Mouse (Mus musculus): ENCODE data around the gene Usp43. TPM values are rescaled to one million over a fixed set of nuclear protein-coding genes. Genes with fewer than 3 reads are reported as not detected.

Usp43 gene
- polyA plus RNA-seq, 1 experiment from 2014 or later, result 1.9 TPM

GRCm38 (mm10) chr11:67932156-67932555 lies 10.2 kb upstream of the Usp43 start:
- H3K9me3 ChIP-seq (ENCODE audit: low read length), result 0 out of 2 replicates have a peak, but pooled peaks cover 3% of the 10 kb centered on the region
- no peaks in the 10 kb centered on the region for H3K4me1 ChIP-seq (ENCODE audit: insufficient read depth, low read length)
- no peaks in the 10 kb centered on the region for H3K36me3 ChIP-seq (ENCODE audit: insufficient read depth, low read length)
- H3K4me3 ChIP-seq (ENCODE audit: low read length), result no peak overlapping the region
- ATAC-seq (ENCODE audit: low FRiP score, low TSS enrichment), result no peak
- 92% methylated on average over 3 of the region's 3 CpGs for WGBS
- no peak overlapping the region for H3K27ac ChIP-seq (ENCODE audit: low read length)
- no peaks in the 10 kb centered on the region for H3K27me3 ChIP-seq (ENCODE audit: insufficient read depth, low read length)
- H3K4me2 ChIP-seq (replicated peaks; ENCODE audit: low read depth, low read length), result no peak overlapping the region
- H3K9ac ChIP-seq (replicated peaks; ENCODE audit: low read length), result no peak overlapping the region

GRCm38 (mm10) chr11:67926348-67927055 lies 4.5 kb upstream of the Usp43 start:
- peak overlapping the region; percentile 20; the same call in 1 of the 2 replicates for H3K4me2 ChIP-seq (replicated peaks; ENCODE audit: low read depth, low read length)
- 13% methylated on average over 13 of the region's 15 CpGs for WGBS
- H3K4me1 ChIP-seq (ENCODE audit: insufficient read depth, low read length), result peaks cover 20% of the 10 kb centered on the region
- no peaks in the 10 kb centered on the region for H3K36me3 ChIP-seq (ENCODE audit: insufficient read depth, low read length)
- no peak overlapping the region for H3K9ac ChIP-seq (replicated peaks; ENCODE audit: low read length)
- no peaks in the 10 kb centered on the region for H3K27me3 ChIP-seq (ENCODE audit: insufficient read depth, low read length)
- no peak overlapping the region for H3K27ac ChIP-seq (ENCODE audit: low read length)
- no peak for ATAC-seq (ENCODE audit: low FRiP score, low TSS enrichment)
- no peak overlapping the region for H3K4me3 ChIP-seq (ENCODE audit: low read length)
- H3K9me3 ChIP-seq (ENCODE audit: low read length), result 0 out of 2 replicates have a peak, but pooled peaks cover 3% of the 10 kb centered on the region

- WGBS, result 87% methylated on average over 13 of the region's 13 CpGs
- no peaks in the 10 kb centered on the region for H3K9me3 ChIP-seq (ENCODE audit: low read length)
- ATAC-seq (ENCODE audit: low FRiP score, low TSS enrichment), result no peak
- no peak overlapping the region for H3K27ac ChIP-seq (ENCODE audit: low read length)
- H3K4me2 ChIP-seq (replicated peaks; ENCODE audit: low read depth, low read length), result no peak overlapping the region
- H3K36me3 ChIP-seq (ENCODE audit: insufficient read depth, low read length), result no peaks in the 10 kb centered on the region
- H3K9ac ChIP-seq (replicated peaks; ENCODE audit: low read length), result no peak overlapping the region
- no peak overlapping the region for H3K4me3 ChIP-seq (ENCODE audit: low read length)
- H3K4me1 ChIP-seq (ENCODE audit: insufficient read depth, low read length), result peaks cover 23% of the 10 kb centered on the region
- H3K27me3 ChIP-seq (ENCODE audit: insufficient read depth, low read length), result no peaks in the 10 kb centered on the region
Measured at GRCm38 (mm10) chr11:67925000-67925399, 3.0 kb upstream of the Usp43 start.

- ATAC-seq (ENCODE audit: low FRiP score, low TSS enrichment), result no peak
- Histone ChIP-seq H3K9ac (replicated peaks; ENCODE audit: low read length) (no peak overlapping the region), H3K9me3 (ENCODE audit: low read length) (no peaks in the 10 kb centered on the region), H3K36me3 (ENCODE audit: insufficient read depth, low read length) (no peaks in the 10 kb centered on the region), H3K4me2 (replicated peaks; ENCODE audit: low read depth, low read length) (0 out of 2 replicates have a peak overlapping the region, but pooled peaks have one; percentile 100), H3K4me3 (ENCODE audit: low read length) (no peak overlapping the region), H3K27me3 (ENCODE audit: insufficient read depth, low read length) (no peaks in the 10 kb centered on the region), H3K27ac (ENCODE audit: low read length) (no peak overlapping the region), H3K4me1 (ENCODE audit: insufficient read depth, low read length) (peaks cover 23% of the 10 kb centered on the region)
- WGBS, result 89% methylated on average over 5 of the region's 5 CpGs
Measured at GRCm38 (mm10) chr11:67923720-67924119, 1.8 kb upstream of the Usp43 start.

- Histone ChIP-seq H3K4me2 (replicated peaks; ENCODE audit: low read depth, low read length) (peak overlapping the region; percentile 100), H3K4me3 (ENCODE audit: low read length) (peak overlapping the region; percentile 74), H3K27ac (ENCODE audit: low read length) (peak overlapping the region; percentile 96), H3K4me1 (ENCODE audit: insufficient read depth, low read length) (peaks cover 23% of the 10 kb centered on the region), H3K9ac (replicated peaks; ENCODE audit: low read length) (peak overlapping the region; percentile 75), H3K27me3 (ENCODE audit: insufficient read depth, low read length) (no peaks in the 10 kb centered on the region), H3K9me3 (ENCODE audit: low read length) (no peaks in the 10 kb centered on the region), H3K36me3 (ENCODE audit: insufficient read depth, low read length) (no peaks in the 10 kb centered on the region)
- peak; percentile 87 for ATAC-seq (ENCODE audit: low FRiP score, low TSS enrichment)
- under 1% methylated on average over 12 of the region's 12 CpGs for WGBS
Measured at GRCm38 (mm10) chr11:67922755-67923125, 787 bp upstream of the Usp43 start.

- Histone ChIP-seq H3K27ac (ENCODE audit: low read length) (peak overlapping the region; percentile 96), H3K4me1 (ENCODE audit: insufficient read depth, low read length) (peaks cover 19% of the 10 kb centered on the region), H3K36me3 (ENCODE audit: insufficient read depth, low read length) (no peaks in the 10 kb centered on the region), H3K4me3 (ENCODE audit: low read length) (peak overlapping the region; percentile 74), H3K9me3 (ENCODE audit: low read length) (no peaks in the 10 kb centered on the region), H3K4me2 (replicated peaks; ENCODE audit: low read depth, low read length) (peak overlapping the region; percentile 100), H3K27me3 (ENCODE audit: insufficient read depth, low read length) (no peaks in the 10 kb centered on the region), H3K9ac (replicated peaks; ENCODE audit: low read length) (peak overlapping the region; percentile 75)
- 2% methylated on average over 47 of the region's 47 CpGs for WGBS
- ATAC-seq (ENCODE audit: low FRiP score, low TSS enrichment), result peak; percentile 55
Measured at GRCm38 (mm10) chr11:67921091-67921826, 694 bp downstream of the Usp43 start.

GRCm38 (mm10) chr11:67920226-67920960 lies 1.6 kb downstream of the Usp43 start:
- ATAC-seq (ENCODE audit: low FRiP score, low TSS enrichment), result no peak
- H3K9me3 ChIP-seq (ENCODE audit: low read length), result no peaks in the 10 kb centered on the region
- H3K9ac ChIP-seq (replicated peaks; ENCODE audit: low read length), result peak overlapping the region; percentile 75; the same call in 1 of the 2 replicates
- H3K36me3 ChIP-seq (ENCODE audit: insufficient read depth, low read length), result no peaks in the 10 kb centered on the region
- H3K4me2 ChIP-seq (replicated peaks; ENCODE audit: low read depth, low read length), result peak overlapping the region; percentile 100
- peak overlapping the region; percentile 74 for H3K4me3 ChIP-seq (ENCODE audit: low read length)
- 47% methylated on average over 9 of the region's 9 CpGs for WGBS
- peaks cover 10% of the 10 kb centered on the region for H3K4me1 ChIP-seq (ENCODE audit: insufficient read depth, low read length)
- H3K27me3 ChIP-seq (ENCODE audit: insufficient read depth, low read length), result no peaks in the 10 kb centered on the region
- no peak overlapping the region for H3K27ac ChIP-seq (ENCODE audit: low read length)

GRCm38 (mm10) chr11:67919593-67919992 lies 2.4 kb downstream of the Usp43 start:
- H3K9me3 ChIP-seq (ENCODE audit: low read length), result no peaks in the 10 kb centered on the region
- H3K4me3 ChIP-seq (ENCODE audit: low read length), result no peak overlapping the region
- no peak overlapping the region for H3K9ac ChIP-seq (replicated peaks; ENCODE audit: low read length)
- H3K27ac ChIP-seq (ENCODE audit: low read length), result no peak overlapping the region
- H3K27me3 ChIP-seq (ENCODE audit: insufficient read depth, low read length), result no peaks in the 10 kb centered on the region
- no peak for ATAC-seq (ENCODE audit: low FRiP score, low TSS enrichment)
- no peaks in the 10 kb centered on the region for H3K36me3 ChIP-seq (ENCODE audit: insufficient read depth, low read length)
- peaks cover 10% of the 10 kb centered on the region for H3K4me1 ChIP-seq (ENCODE audit: insufficient read depth, low read length)
- H3K4me2 ChIP-seq (replicated peaks; ENCODE audit: low read depth, low read length), result no peak overlapping the region; the same call in 1 of the 2 replicates
- WGBS, result 64% methylated on average over 5 of the region's 5 CpGs

GRCm38 (mm10) chr11:67917126-67917525 lies 4.8 kb downstream of the Usp43 start:
- Histone ChIP-seq H3K4me3 (ENCODE audit: low read length) (no peak overlapping the region), H3K9me3 (ENCODE audit: low read length) (no peaks in the 10 kb centered on the region), H3K27me3 (ENCODE audit: insufficient read depth, low read length) (no peaks in the 10 kb centered on the region), H3K4me2 (replicated peaks; ENCODE audit: low read depth, low read length) (no peak overlapping the region), H3K4me1 (ENCODE audit: insufficient read depth, low read length) (peaks cover 2% of the 10 kb centered on the region; the same call in 1 of the 2 replicates), H3K36me3 (ENCODE audit: insufficient read depth, low read length) (no peaks in the 10 kb centered on the region), H3K27ac (ENCODE audit: low read length) (no peak overlapping the region), H3K9ac (replicated peaks; ENCODE audit: low read length) (no peak overlapping the region)
- no peak for ATAC-seq (ENCODE audit: low FRiP score, low TSS enrichment)
- WGBS, result 70% methylated on average over 3 of the region's 3 CpGs

Measured in kidney, embryonic 16.5 days (tissue).